Mouse (Mus musculus): ENCODE results near the gene Carns1.
A peak's percentile ranks its signal among the peaks of the same experiment; 100 is the strongest.
"Not testable (repeated sequence)": the region's sequence is repeated elsewhere in the genome, so short reads cannot be mapped to it uniquely, and the experiment has no call there.

The Carns1 gene

GRCm38 (mm10) chr19:4129462-4129861, 45.8 kb downstream of the Carns1 start:
- no peak for DNase-seq

GRCm38 (mm10) chr19:4126759-4127495, 48.4 kb downstream of the Carns1 start:
- peak; percentile 38 for DNase-seq

- peak; percentile 99 for DNase-seq
Measured at GRCm38 (mm10) chr19:4125741-4126696, 49.3 kb downstream of the Carns1 start, which contains the start of gene Aip. Gene Aip, minus strand, starts transcription at chr19:4125858.

- DNase-seq: not testable (repeated sequence)
Measured at GRCm38 (mm10) chr19:4125268-4125667, 50.0 kb downstream of the Carns1 start.

- DNase-seq: no peak
Measured at GRCm38 (mm10) chr19:4124432-4124831, 50.8 kb downstream of the Carns1 start.

- DNase-seq: no peak
Measured at GRCm38 (mm10) chr19:4122411-4123370, 52.6 kb downstream of the Carns1 start.

- not testable (repeated sequence) for DNase-seq
Measured at GRCm38 (mm10) chr19:4121896-4122295, 53.4 kb downstream of the Carns1 start.

GRCm38 (mm10) chr19:4121097-4121805, 54.0 kb downstream of the Carns1 start:
- peak; percentile 99 for DNase-seq

- no peak for DNase-seq
Measured at GRCm38 (mm10) chr19:4120496-4120895, 54.8 kb downstream of the Carns1 start.

- DNase-seq: no peak
Measured at GRCm38 (mm10) chr19:4119716-4120487, 55.4 kb downstream of the Carns1 start.

- no peak for DNase-seq
Measured at GRCm38 (mm10) chr19:4118350-4118749, 56.9 kb downstream of the Carns1 start.

GRCm38 (mm10) chr19:4117006-4117405, 58.3 kb downstream of the Carns1 start:
- DNase-seq: no peak

GRCm38 (mm10) chr19:4115816-4116215, 59.5 kb downstream of the Carns1 start:
- no peak for DNase-seq

GRCm38 (mm10) chr19:4115144-4115543, 60.1 kb downstream of the Carns1 start:
- no peak for DNase-seq

GRCm38 (mm10) chr19:4114551-4114950, 60.7 kb downstream of the Carns1 start:
- peak; percentile 13 for DNase-seq
